Mouse (Mus musculus) forebrain, postnatal 0 days (tissue): ENCODE measurements at regions not wholly inside any gene's neighbourhood (a gene's known extent, or its start where the extent isn't known, plus 50 kb on each side); places are given as distances from the start of the nearest gene placed in this dataset.

Experiments used
- ATAC-seq: fragments of 200-750 bp; cut with Nextera tagmentation; 2 replicates; pipeline ENCODE4 v1.8.0; 2017; ENCODE audit warnings: mild to moderate bottlenecking, moderate library complexity
- DNase-seq: peaks from one replicate; pipeline ENCODE4 v3.0.0-alpha.2; 2015
- H3K27ac ChIP-seq: fragments of 300-500 bp; sonication (generic); 2 replicates; pipeline ENCODE4 v1.5.1; 2014; ENCODE audit warnings: low read depth, mild to moderate bottlenecking, antibody characterized with exemption, low read length, moderate library complexity, mixed read lengths
- H3K27me3 ChIP-seq: fragments of 300-500 bp; sonication (generic); 2 replicates; pipeline ENCODE4 v1.6.1; 2014; ENCODE audit warnings: mild to moderate bottlenecking, low read length, mixed read lengths; ENCODE audit not compliant: insufficient read depth
- H3K36me3 ChIP-seq: fragments of 300-500 bp; sonication (generic); 2 replicates; pipeline ENCODE4 v1.6.1; 2014; ENCODE audit warnings: mild to moderate bottlenecking, moderate library complexity; ENCODE audit not compliant: insufficient read depth
- H3K4me1 ChIP-seq: fragments of 300-500 bp; sonication (generic); 2 replicates; pipeline ENCODE4 v1.6.1; 2014; ENCODE audit warnings: antibody characterized with exemption; ENCODE audit not compliant: insufficient read depth
- H3K4me2 ChIP-seq: fragments of 300-500 bp; sonication (generic); 2 replicates; pipeline ENCODE4 v1.6.1; 2014; ENCODE audit warnings: low read depth, mild to moderate bottlenecking, moderate library complexity
- H3K4me3 ChIP-seq: fragments of 300-500 bp; sonication (generic); 2 replicates; pipeline ENCODE4 v1.5.1; 2014; ENCODE audit warnings: low read depth, low read length, mixed read lengths
- H3K9ac ChIP-seq: fragments of 300-500 bp; sonication (generic); 2 replicates; pipeline ENCODE4 v1.6.1; 2014; ENCODE audit warnings: mild to moderate bottlenecking
- H3K9me3 ChIP-seq: fragments of 300-500 bp; sonication (generic); 2 replicates; pipeline ENCODE4 v1.6.1; 2016; ENCODE audit warnings: low read length
- CTCF ChIP-seq: sonication (generic); IDR thresholded peaks from 2 replicates; pipeline ENCODE4 v1.5.1; 2016; ENCODE audit warnings: antibody characterized with exemption, control low read depth, low read depth
- WGBS: fragments of 180-500 bp; shearing (Covaris S2); extraction: QIAGEN DNeasy Blood & Tissue Kit; methylation state at CpG from one replicate; pipeline ENCODE4 v1.1.7; 2014; 5-methylcytosine and 5-hydroxymethylcytosine counted together

DNA sequence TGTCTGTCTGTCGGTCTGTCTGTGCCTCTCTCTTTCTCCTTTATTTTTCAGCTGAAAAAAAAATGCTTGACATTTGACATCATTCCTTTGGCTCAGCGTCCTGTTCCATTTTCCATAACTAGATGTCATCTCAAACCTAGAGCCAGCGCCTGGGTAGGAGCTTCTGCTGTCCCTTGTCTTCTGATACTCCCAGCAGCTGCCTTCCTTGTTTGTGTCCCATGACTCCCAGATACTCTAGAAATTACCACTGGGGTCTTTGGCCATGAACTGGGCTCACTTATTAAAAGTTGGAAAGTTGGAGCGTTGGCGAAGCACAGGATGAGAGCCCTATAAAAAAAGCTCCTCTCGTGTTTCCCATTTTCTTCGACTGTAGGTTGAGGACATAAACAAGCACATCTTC, 260.4 kb downstream of the Foxo1 start:
- no peaks in the 10 kb centered on the region for H3K36me3 ChIP-seq
- H3K9ac ChIP-seq, result no peak overlapping the region
- ATAC-seq (no peak), DNase-seq (no peak)
- no peak overlapping the region for H3K4me2 ChIP-seq
- no peak overlapping the region for H3K4me3 ChIP-seq
- no peaks in the 10 kb centered on the region for H3K9me3 ChIP-seq
- no peak for TF ChIP-seq CTCF
- H3K4me1 ChIP-seq, result no peaks in the 10 kb centered on the region
- H3K27ac ChIP-seq, result no peak overlapping the region
- 94% methylated on average over 7 of the region's 7 CpGs for WGBS
- no peaks in the 10 kb centered on the region for H3K27me3 ChIP-seq

DNA sequence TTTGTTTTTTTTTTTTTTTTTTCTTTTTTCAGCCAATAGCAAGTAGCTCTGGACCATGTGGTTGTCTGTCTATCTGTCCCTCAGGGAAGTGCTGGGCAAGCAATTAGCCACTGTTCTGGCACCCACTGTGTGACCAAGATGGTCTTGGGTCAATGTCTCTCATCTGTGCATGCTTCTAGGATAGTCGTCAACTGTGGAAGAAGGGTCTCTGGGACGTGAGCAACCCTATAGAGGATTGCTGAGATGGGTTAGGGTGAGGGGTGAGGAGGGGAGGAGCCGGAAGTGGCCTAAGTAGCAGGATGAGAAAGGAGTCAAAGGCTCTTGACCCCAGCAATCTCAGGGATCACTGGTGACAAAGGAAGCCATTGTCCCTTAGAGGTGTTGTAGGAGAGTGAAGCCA, 259.6 kb downstream of the Foxo1 start:
- 81% methylated on average over 3 of the region's 3 CpGs for WGBS
- H3K4me1 ChIP-seq, result no peaks in the 10 kb centered on the region

DNA sequence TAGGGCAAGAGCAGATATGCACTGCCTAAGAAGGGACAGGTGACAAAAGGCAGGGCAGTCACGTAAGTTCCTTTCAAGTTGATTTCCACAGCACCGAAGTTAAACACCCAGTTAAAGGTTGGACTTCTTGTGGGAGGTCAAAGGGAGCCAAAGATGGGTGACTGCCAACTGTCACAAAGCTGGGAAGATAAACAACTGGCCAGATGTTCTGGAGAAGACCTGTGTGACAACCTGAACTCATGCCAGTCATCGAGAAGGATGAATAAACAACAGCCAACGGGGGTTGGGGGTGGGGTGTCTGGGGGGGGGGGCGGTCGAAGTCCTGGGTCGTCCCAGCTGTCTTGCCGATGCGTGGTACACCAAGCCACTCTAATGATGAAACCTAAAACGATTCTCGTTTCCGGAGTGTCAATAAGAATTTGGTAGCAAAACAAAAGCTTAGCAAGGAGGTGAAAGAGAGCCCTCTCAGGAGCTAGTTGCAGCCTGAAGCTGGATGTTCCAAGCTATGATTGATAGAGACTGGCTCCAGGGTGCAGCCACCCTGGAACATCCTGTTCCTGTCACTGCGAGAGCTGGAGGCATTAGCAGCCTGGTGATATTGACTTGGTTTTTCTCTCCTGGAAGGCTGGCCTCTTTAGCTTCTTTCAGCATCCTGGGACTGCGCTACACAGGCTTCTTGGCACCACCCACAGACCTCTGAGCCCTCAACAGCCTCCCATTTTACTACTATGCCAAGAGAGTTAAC, 259.0 kb downstream of the Foxo1 start:
- no peaks in the 10 kb centered on the region for H3K36me3 ChIP-seq
- no peak overlapping the region for H3K4me2 ChIP-seq
- H3K4me1 ChIP-seq, result no peaks in the 10 kb centered on the region
- no peak for TF ChIP-seq CTCF
- no peak for ATAC-seq
- H3K4me3 ChIP-seq, result no peak overlapping the region
- H3K27ac ChIP-seq, result no peak overlapping the region
- no peak overlapping the region for H3K9ac ChIP-seq
- H3K9me3 ChIP-seq, result no peaks in the 10 kb centered on the region
- WGBS, result 81% methylated on average over 14 of the region's 14 CpGs
- H3K27me3 ChIP-seq, result no peaks in the 10 kb centered on the region
- no peak for DNase-seq

More for the DNA sequence above, 259.6 kb downstream of the Foxo1 start:
- Histone ChIP-seq H3K36me3 (no peaks in the 10 kb centered on the region), H3K9ac (no peak overlapping the region), H3K4me3 (no peak overlapping the region), H3K4me2 (no peak overlapping the region), H3K27ac (no peak overlapping the region), H3K9me3 (no peaks in the 10 kb centered on the region), H3K27me3 (no peaks in the 10 kb centered on the region)
- no peak for ATAC-seq
- no peak for DNase-seq
- TF ChIP-seq CTCF, result no peak

DNA sequence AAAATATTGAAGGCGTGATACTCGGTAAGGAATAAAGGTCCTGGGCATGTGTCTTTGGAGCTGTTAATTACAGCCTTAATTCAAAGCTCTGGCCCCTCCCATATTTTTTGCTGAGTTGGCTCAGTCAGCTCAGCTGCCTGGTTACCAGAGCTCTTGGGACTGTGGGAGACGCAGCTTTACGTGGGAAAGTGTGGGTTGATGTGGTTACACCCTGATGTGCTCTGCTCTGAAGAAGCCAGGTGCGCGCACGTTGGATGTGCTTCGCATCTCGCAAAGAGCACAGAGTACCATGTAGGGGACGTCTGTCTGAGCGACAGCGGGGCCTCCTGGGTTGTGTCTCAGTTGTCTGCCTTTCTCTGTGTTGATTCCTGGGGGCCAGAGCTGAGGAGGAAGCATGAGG, 254.8 kb downstream of the Foxo1 start:
- Histone ChIP-seq H3K4me3 (no peak overlapping the region), H3K27me3 (no peaks in the 10 kb centered on the region), H3K9ac (no peak overlapping the region), H3K4me2 (no peak overlapping the region), H3K27ac (no peak overlapping the region), H3K4me1 (no peaks in the 10 kb centered on the region), H3K36me3 (no peaks in the 10 kb centered on the region), H3K9me3 (no peaks in the 10 kb centered on the region)
- DNase-seq (no peak), ATAC-seq (no peak)
- WGBS, result 71% methylated on average over 12 of the region's 12 CpGs
- TF ChIP-seq CTCF, result no peak

DNA sequence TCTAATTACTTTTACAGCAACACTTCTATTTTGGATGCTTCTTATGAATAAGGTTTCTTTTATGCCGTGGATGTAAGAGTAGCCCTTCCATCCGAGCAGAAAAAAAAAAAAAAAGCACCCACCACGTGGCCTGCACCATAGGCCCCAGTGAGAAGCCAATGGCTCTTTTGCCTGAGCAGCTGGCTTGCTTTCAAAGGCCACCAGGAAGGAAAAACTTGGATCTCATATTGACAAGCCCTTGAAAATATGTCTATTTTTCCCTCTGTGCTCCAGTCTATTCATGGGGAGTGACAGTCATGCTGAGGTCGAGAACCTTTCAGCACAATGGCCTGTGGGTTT, 252.4 kb downstream of the Foxo1 start:
- H3K4me1 ChIP-seq, result no peaks in the 10 kb centered on the region
- ATAC-seq (peak; percentile 83; the same call in 1 of the 2 replicates), DNase-seq (peak; percentile 48)
- no peak overlapping the region for H3K4me2 ChIP-seq
- H3K27me3 ChIP-seq, result no peaks in the 10 kb centered on the region
- H3K27ac ChIP-seq, result peak overlapping the region; percentile 29; the same call in 1 of the 2 replicates
- H3K9ac ChIP-seq, result no peak overlapping the region
- H3K4me3 ChIP-seq, result no peak overlapping the region
- no peaks in the 10 kb centered on the region for H3K36me3 ChIP-seq
- no peak for TF ChIP-seq CTCF
- no peaks in the 10 kb centered on the region for H3K9me3 ChIP-seq
- WGBS, result 4% methylated on average over 4 of the region's 4 CpGs

DNA sequence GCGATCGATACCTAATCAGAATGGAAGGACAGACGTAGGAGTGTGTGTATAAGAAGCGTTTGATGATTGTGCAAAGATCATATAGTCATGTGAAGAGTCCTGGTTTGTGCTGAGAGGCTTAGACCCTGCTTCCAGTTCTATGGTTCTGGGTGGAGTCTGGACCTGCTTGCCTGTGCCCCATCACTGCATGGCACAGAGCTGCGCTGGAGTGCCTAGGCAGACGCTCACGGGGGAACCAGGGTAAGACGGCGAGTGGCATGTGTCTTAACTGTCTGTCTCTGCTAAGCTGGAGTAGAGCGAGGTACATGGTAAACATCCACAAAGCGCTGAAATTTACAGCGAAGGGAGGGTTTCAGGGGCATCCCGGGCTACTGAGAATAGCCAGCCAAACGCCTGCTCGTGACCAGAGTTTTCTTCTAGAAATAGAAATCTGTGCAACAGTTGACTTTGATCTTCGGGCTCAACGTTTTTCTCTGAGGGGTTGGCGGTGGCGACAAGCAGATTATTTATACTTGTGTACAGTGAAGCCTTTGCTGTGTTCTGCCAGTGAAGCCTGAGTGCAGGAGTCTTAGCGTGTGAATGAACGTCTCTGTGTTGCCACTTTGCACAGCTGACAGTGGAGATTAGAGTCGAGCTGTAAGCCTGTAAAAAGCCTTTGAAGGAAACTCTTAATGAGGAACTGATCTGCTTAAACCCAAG, 251.9 kb downstream of the Foxo1 start:
- DNase-seq, result peak; percentile 67
- Histone ChIP-seq H3K4me3 (no peak overlapping the region), H3K36me3 (no peaks in the 10 kb centered on the region), H3K4me1 (no peaks in the 10 kb centered on the region), H3K27me3 (no peaks in the 10 kb centered on the region), H3K9ac (no peak overlapping the region), H3K4me2 (no peak overlapping the region), H3K9me3 (no peaks in the 10 kb centered on the region), H3K27ac (peak overlapping the region; percentile 29; the same call in 1 of the 2 replicates)
- TF ChIP-seq CTCF, result no peak
- WGBS, result 29% methylated on average over 22 of the region's 22 CpGs
- ATAC-seq, result peak; percentile 97

DNA sequence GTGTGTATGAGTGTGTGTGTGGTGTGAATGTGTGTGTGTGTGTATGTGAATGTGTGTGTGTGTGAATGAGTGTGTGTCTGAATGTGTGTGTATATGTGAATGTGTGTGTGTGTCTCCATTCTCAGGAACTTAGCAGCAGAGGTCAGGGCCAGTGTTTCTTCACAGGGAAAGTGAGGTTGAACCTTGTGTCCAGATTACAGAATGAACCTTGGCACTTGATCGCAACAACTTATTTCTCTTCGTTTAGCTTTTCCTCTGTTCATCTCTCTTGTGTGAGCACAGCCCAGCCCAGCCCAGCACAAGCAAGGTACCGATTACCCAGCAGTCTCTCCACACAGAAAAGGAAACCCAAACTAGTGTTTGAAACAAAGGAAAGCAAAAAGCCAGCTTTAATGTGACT, 249.7 kb downstream of the Foxo1 start:
- WGBS, result 87% methylated on average over 3 of the region's 3 CpGs
- no peak for ATAC-seq

More for the DNA sequence above, 249.7 kb downstream of the Foxo1 start:
- H3K4me3 ChIP-seq, result no peak overlapping the region
- DNase-seq, result no peak
- H3K4me2 ChIP-seq, result no peak overlapping the region
- H3K27me3 ChIP-seq, result no peaks in the 10 kb centered on the region
- no peaks in the 10 kb centered on the region for H3K4me1 ChIP-seq
- no peaks in the 10 kb centered on the region for H3K9me3 ChIP-seq
- no peaks in the 10 kb centered on the region for H3K36me3 ChIP-seq
- no peak overlapping the region for H3K27ac ChIP-seq
- no peak for TF ChIP-seq CTCF
- no peak overlapping the region for H3K9ac ChIP-seq
